Mouse (Mus musculus) gastrocnemius, postnatal 36 days (tissue): ENCODE data around the gene Hmgb4. TPM values are rescaled to one million over a fixed set of nuclear protein-coding genes. Genes with fewer than 3 reads are reported as not detected.

Source experiments
- DNase-seq, 2 experiments: peaks; one replicate each; pipeline ENCODE4 v3.0.0; 2022
- intact Hi-C: fragments of 180-260 bp; cut with DNase I; formaldehyde crosslinking; loops from one replicate; pipeline ENCODE4 v1.15.1; 2025
- long read RNA-seq, 2 experiments: library from polyadenylated mRNA; stranded (forward); transcript quantifications; one replicate each; pipeline ENCODE4 v2.0.0; 2021
- total RNA-seq, 2 experiments: library from RNA; stranded (reverse); gene quantifications; 2 replicates each; pipeline ENCODE4 v1.2.3; 2021

The Hmgb4 gene
- not detected for total RNA-seq
- long read RNA-seq, experiment 1 = 0 reads
- long read RNA-seq, experiment 2 = 0 reads

- DNase-seq = no peak
- intact Hi-C loops = no loop called here
Observed at GRCm38 (mm10) chr4:128260907-128261560, at the start of gene Hmgb4. Hmgb4 (minus strand) TSS chr4:128260957.

GRCm38 (mm10) chr4:128306011-128306410, 45.3 kb upstream of the Hmgb4 start:
- intact Hi-C loops = no loop called here
- no peak for DNase-seq

- intact Hi-C loops = no loop called here
- DNase-seq = no peak
Observed at GRCm38 (mm10) chr4:128304049-128304448, 43.3 kb upstream of the Hmgb4 start.

GRCm38 (mm10) chr4:128288095-128288494, 27.3 kb upstream of the Hmgb4 start:
- intact Hi-C loops = no loop called here
- DNase-seq = no peak

- DNase-seq = no peak
- intact Hi-C loops = no loop called here
Observed at GRCm38 (mm10) chr4:128285009-128285408, 24.3 kb upstream of the Hmgb4 start.

- DNase-seq = no peak
- intact Hi-C loops = no loop called here
Observed at GRCm38 (mm10) chr4:128275586-128275985, 14.8 kb upstream of the Hmgb4 start.

- intact Hi-C loops = no loop called here
- no peak for DNase-seq
Observed at GRCm38 (mm10) chr4:128275116-128275515, 14.4 kb upstream of the Hmgb4 start.

- intact Hi-C loops = no loop called here
- DNase-seq = no peak
Observed at GRCm38 (mm10) chr4:128273146-128273545, 12.4 kb upstream of the Hmgb4 start.

GRCm38 (mm10) chr4:128272501-128272900, 11.7 kb upstream of the Hmgb4 start:
- peak in 1 of 2 experiments; percentile 17 for DNase-seq
- intact Hi-C loops = no loop called here

GRCm38 (mm10) chr4:128270931-128271330, 10.2 kb upstream of the Hmgb4 start:
- intact Hi-C loops = no loop called here
- DNase-seq = no peak

GRCm38 (mm10) chr4:128270177-128270576, 9.4 kb upstream of the Hmgb4 start:
- intact Hi-C loops = no loop called here
- no peak for DNase-seq

- DNase-seq = no peak
- intact Hi-C loops = no loop called here
Observed at GRCm38 (mm10) chr4:128269261-128269875, 8.6 kb upstream of the Hmgb4 start.

GRCm38 (mm10) chr4:128265341-128265740, 4.6 kb upstream of the Hmgb4 start:
- intact Hi-C loops = no loop called here

GRCm38 (mm10) chr4:128264491-128264890, 3.7 kb upstream of the Hmgb4 start:
- DNase-seq = no peak
- intact Hi-C loops = no loop called here

More at GRCm38 (mm10) chr4:128265341-128265740, 4.6 kb upstream of the Hmgb4 start:
- no peak for DNase-seq

GRCm38 (mm10) chr4:128259211-128259610, 1.5 kb downstream of the Hmgb4 start:
- intact Hi-C loops = no loop called here
- no peak for DNase-seq

- intact Hi-C loops = no loop called here
- no peak for DNase-seq
Observed at GRCm38 (mm10) chr4:128248676-128249075, 12.1 kb downstream of the Hmgb4 start.

- intact Hi-C loops = no loop called here
Observed at GRCm38 (mm10) chr4:128245201-128245600, 15.6 kb downstream of the Hmgb4 start.

GRCm38 (mm10) chr4:128241854-128242356, 18.9 kb downstream of the Hmgb4 start:
- no peak for DNase-seq
- intact Hi-C loops = no loop called here

More at GRCm38 (mm10) chr4:128245201-128245600, 15.6 kb downstream of the Hmgb4 start:
- no peak for DNase-seq

- intact Hi-C loops = no loop called here
- DNase-seq = no peak
Observed at GRCm38 (mm10) chr4:128241075-128241853, 19.5 kb downstream of the Hmgb4 start.

GRCm38 (mm10) chr4:128239113-128239512, 21.6 kb downstream of the Hmgb4 start:
- intact Hi-C loops = no loop called here
- DNase-seq = no peak

GRCm38 (mm10) chr4:128233458-128233857, 27.3 kb downstream of the Hmgb4 start:
- no peak for DNase-seq
- intact Hi-C loops = no loop called here
